Mouse (Mus musculus): ENCODE results near the gene Ccdc163.

The Ccdc163 gene

GRCm38 (mm10) chr4:116731077-116731476 is 22.8 kb downstream of the Ccdc163 start:
- TF ChIP-seq GATA4 (IDR thresholded peaks at IDR 0.05; ENCODE audit: insufficient replicate concordance, low read length): no peak

GRCm38 (mm10) chr4:116732355-116732754 is 24.0 kb downstream of the Ccdc163 start:
- TF ChIP-seq GATA4 (IDR thresholded peaks at IDR 0.05; ENCODE audit: insufficient replicate concordance, low read length): no peak

GRCm38 (mm10) chr4:116734996-116735395 is 26.7 kb downstream of the Ccdc163 start:
- no peak for TF ChIP-seq GATA4 (IDR thresholded peaks at IDR 0.05; ENCODE audit: insufficient replicate concordance, low read length)

- TF ChIP-seq GATA4 (IDR thresholded peaks at IDR 0.05; ENCODE audit: insufficient replicate concordance, low read length): no peak
These were observed 30.9 kb downstream of the Ccdc163 start for GRCm38 (mm10) chr4:116738972-116739751.

- TF ChIP-seq GATA4 (IDR thresholded peaks at IDR 0.05; ENCODE audit: insufficient replicate concordance, low read length): no peak
These were observed 41.4 kb downstream of the Ccdc163 start for GRCm38 (mm10) chr4:116749750-116750149.

GRCm38 (mm10) chr4:116761914-116762313 is 53.6 kb downstream of the Ccdc163 start:
- TF ChIP-seq GATA4 (IDR thresholded peaks at IDR 0.05; ENCODE audit: insufficient replicate concordance, low read length): no peak

GRCm38 (mm10) chr4:116764001-116764400 is 55.7 kb downstream of the Ccdc163 start:
- no peak for TF ChIP-seq GATA4 (IDR thresholded peaks at IDR 0.05; ENCODE audit: insufficient replicate concordance, low read length)

- TF ChIP-seq GATA4 (IDR thresholded peaks at IDR 0.05; ENCODE audit: insufficient replicate concordance, low read length): no peak
These were observed 60.2 kb downstream of the Ccdc163 start for GRCm38 (mm10) chr4:116768510-116768909.

- TF ChIP-seq GATA4 (IDR thresholded peaks at IDR 0.05; ENCODE audit: insufficient replicate concordance, low read length): no peak
These were observed 60.8 kb downstream of the Ccdc163 start for GRCm38 (mm10) chr4:116769060-116769459.

GRCm38 (mm10) chr4:116776391-116776790 is 68.1 kb downstream of the Ccdc163 start:
- TF ChIP-seq GATA4 (IDR thresholded peaks at IDR 0.05; ENCODE audit: insufficient replicate concordance, low read length): no peak

- TF ChIP-seq GATA4 (IDR thresholded peaks at IDR 0.05; ENCODE audit: insufficient replicate concordance, low read length): no peak
These were observed 68.8 kb downstream of the Ccdc163 start for GRCm38 (mm10) chr4:116777079-116777478.

GRCm38 (mm10) chr4:116780541-116780940 is 72.2 kb downstream of the Ccdc163 start:
- no peak for TF ChIP-seq GATA4 (IDR thresholded peaks at IDR 0.05; ENCODE audit: insufficient replicate concordance, low read length)

GRCm38 (mm10) chr4:116781366-116781765 is 73.1 kb downstream of the Ccdc163 start:
- TF ChIP-seq GATA4 (IDR thresholded peaks at IDR 0.05; ENCODE audit: insufficient replicate concordance, low read length): no peak

- no peak for TF ChIP-seq GATA4 (IDR thresholded peaks at IDR 0.05; ENCODE audit: insufficient replicate concordance, low read length)
These were observed 73.9 kb downstream of the Ccdc163 start for GRCm38 (mm10) chr4:116782171-116782570.

GRCm38 (mm10) chr4:116786587-116786986 is 78.3 kb downstream of the Ccdc163 start:
- TF ChIP-seq GATA4 (IDR thresholded peaks at IDR 0.05; ENCODE audit: insufficient replicate concordance, low read length): no peak

GRCm38 (mm10) chr4:116787985-116788760 is 79.9 kb downstream of the Ccdc163 start:
- TF ChIP-seq GATA4 (IDR thresholded peaks at IDR 0.05; ENCODE audit: insufficient replicate concordance, low read length): no peak
